Mouse (Mus musculus) megakaryocyte, embryonic 14.5 days (primary cell): Measurements from ENCODE around the gene Ltbp2.

Experiments
- FLI1 ChIP-seq: IDR thresholded peaks from 2 replicates; pipeline ENCODE4 v1.6.1; 2012; ENCODE audit warnings: low read length, inconsistent platforms, mixed read lengths
- GATA1 ChIP-seq: IDR thresholded peaks from 3 replicates; pipeline ENCODE4 v1.6.1; 2012; ENCODE audit warnings: mixed read lengths, low read length, inconsistent platforms, borderline replicate concordance

GRCm38 (mm10) chr12:84907627-84908480, 31.5 kb upstream of the Ltbp2 start:
- TF ChIP-seq GATA1 (no peak), FLI1 (no peak)
